Mouse (Mus musculus): Measurements from ENCODE around the gene Hpcal1.
"Not testable (repeated sequence)": the region's sequence is repeated elsewhere in the genome, so short reads cannot be mapped to it uniquely, and the experiment has no call there.

The Hpcal1 gene

GRCm38 (mm10) chr12:17738473-17738872 lies 47.8 kb downstream of the Hpcal1 start:
- DNase-seq (ENCODE audit: low read depth, low spot score) = no peak

- no peak for DNase-seq (ENCODE audit: low read depth, low spot score)
Observed at GRCm38 (mm10) chr12:17740226-17740625, 49.6 kb downstream of the Hpcal1 start.

- no peak for DNase-seq (ENCODE audit: low read depth, low spot score)
Observed at GRCm38 (mm10) chr12:17741637-17742364, 51.1 kb downstream of the Hpcal1 start.

- no peak for DNase-seq (ENCODE audit: low read depth, low spot score)
Observed at GRCm38 (mm10) chr12:17742571-17743321, 52.1 kb downstream of the Hpcal1 start.

GRCm38 (mm10) chr12:17745431-17745830 lies 54.8 kb downstream of the Hpcal1 start:
- DNase-seq (ENCODE audit: low read depth, low spot score) = no peak

- no peak for DNase-seq (ENCODE audit: low read depth, low spot score)
Observed at GRCm38 (mm10) chr12:17746725-17747124, 56.1 kb downstream of the Hpcal1 start.

GRCm38 (mm10) chr12:17747191-17748154 lies 56.8 kb downstream of the Hpcal1 start:
- no peak for DNase-seq (ENCODE audit: low read depth, low spot score)

- no peak for DNase-seq (ENCODE audit: low read depth, low spot score)
Observed at GRCm38 (mm10) chr12:17748155-17748529, 57.5 kb downstream of the Hpcal1 start.

GRCm38 (mm10) chr12:17749784-17750183 lies 59.1 kb downstream of the Hpcal1 start:
- no peak for DNase-seq (ENCODE audit: low read depth, low spot score)

GRCm38 (mm10) chr12:17750500-17750899 lies 59.8 kb downstream of the Hpcal1 start:
- no peak for DNase-seq (ENCODE audit: low read depth, low spot score)

- no peak for DNase-seq (ENCODE audit: low read depth, low spot score)
Observed at GRCm38 (mm10) chr12:17752828-17753227, 62.2 kb downstream of the Hpcal1 start.

- no peak for DNase-seq (ENCODE audit: low read depth, low spot score)
Observed at GRCm38 (mm10) chr12:17754771-17755170, 64.1 kb downstream of the Hpcal1 start.

GRCm38 (mm10) chr12:17756891-17757290 lies 66.2 kb downstream of the Hpcal1 start:
- DNase-seq (ENCODE audit: low read depth, low spot score) = no peak

GRCm38 (mm10) chr12:17762286-17762933 lies 71.8 kb downstream of the Hpcal1 start:
- no peak for DNase-seq (ENCODE audit: low read depth, low spot score)

- DNase-seq (ENCODE audit: low read depth, low spot score) = no peak
Observed at GRCm38 (mm10) chr12:17763054-17763453, 72.4 kb downstream of the Hpcal1 start.

- DNase-seq (ENCODE audit: low read depth, low spot score) = no peak
Observed at GRCm38 (mm10) chr12:17764005-17764404, 73.3 kb downstream of the Hpcal1 start.

GRCm38 (mm10) chr12:17767567-17767966 lies 76.9 kb downstream of the Hpcal1 start:
- DNase-seq (ENCODE audit: low read depth, low spot score) = not testable (repeated sequence)

GRCm38 (mm10) chr12:17769476-17770172 lies 79.0 kb downstream of the Hpcal1 start:
- no peak for DNase-seq (ENCODE audit: low read depth, low spot score)

GRCm38 (mm10) chr12:17770538-17770937 lies 79.9 kb downstream of the Hpcal1 start:
- DNase-seq (ENCODE audit: low read depth, low spot score) = no peak

- not testable (repeated sequence) for DNase-seq (ENCODE audit: low read depth, low spot score)
Observed at GRCm38 (mm10) chr12:17773721-17774120, 83.1 kb downstream of the Hpcal1 start.

- not testable (repeated sequence) for DNase-seq (ENCODE audit: low read depth, low spot score)
Observed at GRCm38 (mm10) chr12:17774842-17775241, 84.2 kb downstream of the Hpcal1 start.

Data from c-Kit-negative CD71-positive TER-119-positive erythroid progenitor cells, embryonic 14.5 days (primary cell).